Mouse (Mus musculus) bone marrow macrophage, adult 2 months (primary cell): ENCODE data around the gene Rom1.

Source experiments
- CTCF ChIP-seq: IDR thresholded peaks from 2 replicates; pipeline ENCODE4 v1.5.1; 2012; ENCODE audit warnings: low read depth, mild to moderate bottlenecking, low read length, moderate library complexity
- POLR2A ChIP-seq: IDR thresholded peaks from 2 replicates; pipeline ENCODE4 v1.6.1; 2012; ENCODE audit warnings: mild to moderate bottlenecking, low read depth, low read length, borderline replicate concordance

- TF ChIP-seq CTCF (no peak), POLR2A (no peak)
Measured at GRCm38 (mm10) chr19:8899079-8899478, 30.1 kb downstream of the Rom1 start.
